Mouse (Mus musculus): ENCODE data around the gene 4930519P11Rik. TPM values are rescaled to one million over a fixed set of nuclear protein-coding genes. Genes with fewer than 3 reads are reported as not detected.

Gene 4930519P11Rik
- total and polyA plus RNA-seq, 3 experiments: 0.22 TPM; not detected in 2

GRCm38 (mm10) chr2:154654976-154655375 is 41.7 kb upstream of the 4930519P11Rik start:
- Histone ChIP-seq H3K36me3 (ENCODE audit: control insufficient read depth in 1 of 2, insufficient read depth in 2 of 2, low read length in 2 of 2) (peaks cover 0 to 14% of the 10 kb centered on the region in 2 experiments; a peak in 2 of 4 replicates), H3K4me3 (ENCODE audit: control insufficient read depth in 1 of 2, insufficient read depth in 1 of 2, low read depth in 2 of 2, low read length in 2 of 2) (no peak overlapping the region), H3K27ac (ENCODE audit: control insufficient read depth, low read depth, low read length) (no peak overlapping the region), H3K4me1 (ENCODE audit: control insufficient read depth in 1 of 2, insufficient read depth in 2 of 2, low read length in 2 of 2) (peaks cover 8 to 20% of the 10 kb centered on the region in 2 experiments), H3K9ac (ENCODE audit: control insufficient read depth, low read depth, low read length, poor library complexity, severe bottlenecking) (no peak overlapping the region), H3K79me2 (ENCODE audit: control insufficient read depth, insufficient read depth, low read length, poor library complexity) (peaks cover 27% of the 10 kb centered on the region), H3K27me3 (ENCODE audit: control insufficient read depth in 1 of 2, insufficient read depth in 2 of 2, low read length in 2 of 2) (no peaks in the 10 kb centered on the region; a peak in 1 of 4 replicates), H3K9me3 (replicated peaks; ENCODE audit: insufficient read depth, low read length) (no peaks in the 10 kb centered on the region)
- DNase-seq (ENCODE audit: low read depth, low spot score): no peak
- TF ChIP-seq ELF1 (IDR thresholded peaks at IDR 0.05; ENCODE audit: low read depth, low read length): no peak
- no peak for TF ChIP-seq MAZ (IDR thresholded peaks at IDR 0.05; ENCODE audit: low read depth, low read length)
- no peak for TF ChIP-seq KAT2A (conservative IDR thresholded peaks at IDR 0.05; ENCODE audit: low read depth, low read length)
- TF ChIP-seq NELFE (IDR thresholded peaks at IDR 0.05; ENCODE audit: low read depth, low read length): no peak
- no peak for TF ChIP-seq USF1 (IDR thresholded peaks at IDR 0.05; ENCODE audit: low read depth, low read length)
- no peak for TF ChIP-seq MYB (IDR thresholded peaks at IDR 0.05; ENCODE audit: low read depth, low read length)
- TF ChIP-seq MEF2A (IDR thresholded peaks at IDR 0.05; ENCODE audit: extremely low read depth, insufficient replicate concordance, low read depth, low read length, poor library complexity, severe bottlenecking): no peak
- TF ChIP-seq CTCF (IDR thresholded peaks at IDR 0.05 in 2 of 3, conservative IDR thresholded peaks at IDR 0.05 in 1 of 3; ENCODE audit: control insufficient read depth in 1 of 3, insufficient read depth in 1 of 3, low read depth in 2 of 3, low read length in 3 of 3, poor library complexity in 1 of 3, severe bottlenecking in 1 of 3): no peak
- TF ChIP-seq ZNF384 (IDR thresholded peaks at IDR 0.05; ENCODE audit: low read depth, low read length): no peak
- TF ChIP-seq POLR2AphosphoS5 (IDR thresholded peaks at IDR 0.05; ENCODE audit: borderline replicate concordance, low read depth, low read length): no peak

GRCm38 (mm10) chr2:154651363-154651762 is 38.1 kb upstream of the 4930519P11Rik start, which contains the start of gene Chmp4b:
TSS of gene Chmp4b (plus strand) at chr2:154651705.
- Histone ChIP-seq H3K36me3 (ENCODE audit: control insufficient read depth in 1 of 2, insufficient read depth in 2 of 2, low read length in 2 of 2) (peaks cover 0 to 6% of the 10 kb centered on the region in 2 experiments; a peak in 2 of 4 replicates), H3K79me2 (ENCODE audit: control insufficient read depth, insufficient read depth, low read length, poor library complexity) (no peaks in the 10 kb centered on the region), H3K9ac (ENCODE audit: control insufficient read depth, low read depth, low read length, poor library complexity, severe bottlenecking) (no peak within 1 kb of the TSS), H3K9me3 (replicated peaks; ENCODE audit: insufficient read depth, low read length) (no peaks in the 10 kb centered on the region), H3K4me3 (ENCODE audit: control insufficient read depth in 1 of 2, insufficient read depth in 1 of 2, low read depth in 2 of 2, low read length in 2 of 2) (no peak within 1 kb of the TSS), H3K27ac (ENCODE audit: control insufficient read depth, low read depth, low read length) (no peak within 1 kb of the TSS), H3K4me1 (ENCODE audit: control insufficient read depth in 1 of 2, insufficient read depth in 2 of 2, low read length in 2 of 2) (peaks cover 4% of the 10 kb centered on the region in 2 experiments), H3K27me3 (ENCODE audit: control insufficient read depth in 1 of 2, insufficient read depth in 2 of 2, low read length in 2 of 2) (no peaks in the 10 kb centered on the region; a peak in 1 of 4 replicates)
- DNase-seq (ENCODE audit: low read depth, low spot score): no peak
- no peak for TF ChIP-seq USF1 (IDR thresholded peaks at IDR 0.05; ENCODE audit: low read depth, low read length)
- no peak for TF ChIP-seq EP300 (IDR thresholded peaks at IDR 0.05; ENCODE audit: low read depth in 1 of 2, low read length in 2 of 2)

GRCm38 (mm10) chr2:154650404-154650803 is 37.2 kb upstream of the 4930519P11Rik start:
- no peak overlapping the region for H3K4me3 ChIP-seq (ENCODE audit: control insufficient read depth in 1 of 2, insufficient read depth in 1 of 2, low read depth in 2 of 2, low read length in 2 of 2)
- no peak overlapping the region for H3K9ac ChIP-seq (ENCODE audit: control insufficient read depth, low read depth, low read length, poor library complexity, severe bottlenecking)
- DNase-seq (ENCODE audit: low read depth, low spot score): no peak
- TF ChIP-seq CTCF (IDR thresholded peaks at IDR 0.05 in 2 of 3, conservative IDR thresholded peaks at IDR 0.05 in 1 of 3; ENCODE audit: control insufficient read depth in 1 of 3, insufficient read depth in 1 of 3, low read depth in 2 of 3, low read length in 3 of 3, poor library complexity in 1 of 3, severe bottlenecking in 1 of 3) (peak; percentile 7 to 25 (median 8); a peak in 3 of 6 replicates), MYB (IDR thresholded peaks at IDR 0.05; ENCODE audit: low read depth, low read length) (no peak)
- H3K27me3 ChIP-seq (ENCODE audit: control insufficient read depth in 1 of 2, insufficient read depth in 2 of 2, low read length in 2 of 2): no peaks in the 10 kb centered on the region; a peak in 1 of 4 replicates
- no peaks in the 10 kb centered on the region for H3K79me2 ChIP-seq (ENCODE audit: control insufficient read depth, insufficient read depth, low read length, poor library complexity)
- H3K9me3 ChIP-seq (replicated peaks; ENCODE audit: insufficient read depth, low read length): no peaks in the 10 kb centered on the region
- H3K36me3 ChIP-seq (ENCODE audit: control insufficient read depth in 1 of 2, insufficient read depth in 2 of 2, low read length in 2 of 2): no peaks in the 10 kb centered on the region
- no peaks in the 10 kb centered on the region for H3K4me1 ChIP-seq (ENCODE audit: control insufficient read depth in 1 of 2, insufficient read depth in 2 of 2, low read length in 2 of 2)
- H3K27ac ChIP-seq (ENCODE audit: control insufficient read depth, low read depth, low read length): no peak overlapping the region

Measured in MEL (cell line).